Mouse (Mus musculus) MEL-GATA-1-ER (cell line): ENCODE measurements around the gene Aldh6a1.

ENCODE experiments used
- DNase-seq: peaks from one replicate; pipeline ENCODE4 v3.0.0-alpha.2; 2012; ENCODE audit warnings: low read depth; ENCODE audit errors: extremely low read depth

The Aldh6a1 gene

DNA sequence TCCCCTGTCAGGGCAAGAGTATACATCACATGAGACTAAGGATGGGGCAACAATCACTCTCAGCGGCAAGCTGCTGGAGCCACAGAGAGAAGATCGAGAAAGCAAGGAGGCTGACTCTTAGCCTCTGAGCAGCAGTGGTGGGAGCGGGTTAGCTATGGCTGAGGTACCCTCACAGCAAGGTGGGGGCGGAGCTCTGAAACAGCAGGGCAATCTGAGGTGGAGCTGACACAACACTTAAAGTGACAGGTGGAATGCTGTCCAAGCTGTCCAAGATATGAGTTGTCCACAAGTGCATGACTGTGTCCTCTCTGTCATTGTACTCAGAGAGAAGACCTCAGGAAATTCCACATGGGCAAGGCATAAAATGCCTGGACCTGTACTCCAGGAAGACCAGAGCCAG, 68.4 kb downstream of the Aldh6a1 start:
- no peak for DNase-seq
